Mouse (Mus musculus) intestine, embryonic 15.5 days (tissue): ENCODE measurements at regions not wholly inside any gene's neighbourhood (a gene's known extent, or its start where the extent isn't known, plus 50 kb on each side); places are given as distances from the start of the nearest gene placed in this dataset.

Source experiments
- ATAC-seq: fragments of 200-750 bp; cut with Nextera tagmentation; 2 replicates; pipeline ENCODE4 v1.8.0; 2017; ENCODE audit warnings: moderate TSS enrichment, moderate library complexity
- H3K27ac ChIP-seq: fragments of 300-500 bp; sonication (generic); 2 replicates; pipeline ENCODE4 v1.5.1; 2015; ENCODE audit warnings: mild to moderate bottlenecking, inconsistent platforms
- H3K27me3 ChIP-seq: fragments of 300-500 bp; sonication (generic); replicated peaks from 2 replicates; pipeline ENCODE4 v1.6.1; 2015; ENCODE audit warnings: inconsistent platforms
- H3K36me3 ChIP-seq: fragments of 300-500 bp; sonication (generic); 2 replicates; pipeline ENCODE4 v1.6.1; 2015; ENCODE audit warnings: inconsistent platforms
- H3K4me1 ChIP-seq: fragments of 300-500 bp; sonication (generic); replicated peaks from 2 replicates; pipeline ENCODE4 v1.6.1; 2015; ENCODE audit warnings: inconsistent platforms
- H3K4me2 ChIP-seq: fragments of 300-500 bp; sonication (generic); replicated peaks from 2 replicates; pipeline ENCODE4 v1.6.1; 2015; ENCODE audit warnings: mild to moderate bottlenecking, inconsistent platforms
- H3K4me3 ChIP-seq: fragments of 300-500 bp; sonication (generic); replicated peaks from 2 replicates; pipeline ENCODE4 v1.5.1; 2015; ENCODE audit warnings: inconsistent platforms
- H3K9ac ChIP-seq: fragments of 300-500 bp; sonication (generic); 2 replicates; pipeline ENCODE4 v1.6.1; 2015; ENCODE audit warnings: inconsistent platforms
- H3K9me3 ChIP-seq: fragments of 300-500 bp; sonication (generic); 2 replicates; pipeline ENCODE4 v1.6.1; 2016; ENCODE audit warnings: inconsistent platforms
- WGBS: fragments of 180-500 bp; shearing (Covaris S2); methylation state at CpG from one replicate; pipeline ENCODE4 v1.1.7; 2015; 5-methylcytosine and 5-hydroxymethylcytosine counted together

DNA sequence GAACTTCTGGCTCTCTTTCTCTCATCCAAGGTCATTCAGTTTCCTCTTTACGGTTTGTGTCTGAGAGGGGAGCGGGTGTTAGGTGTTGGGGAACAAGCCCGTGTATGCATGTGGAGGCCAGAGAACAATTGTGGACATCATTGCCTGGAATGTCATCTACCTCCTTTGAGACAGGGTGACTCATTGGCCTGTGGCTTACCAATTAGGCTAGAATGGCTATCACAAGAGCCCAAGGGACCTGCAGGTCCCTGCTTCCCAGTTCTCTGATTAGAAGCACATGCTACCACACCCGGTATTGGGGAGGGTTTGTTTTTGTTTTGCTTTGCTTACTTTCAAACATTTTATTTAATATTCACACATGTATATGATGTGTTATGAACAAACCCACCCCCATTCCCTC is 216.0 kb downstream of the Lmo4 start:
- Histone ChIP-seq H3K4me3 (no peak overlapping the region), H3K27ac (no peak overlapping the region), H3K4me1 (no peaks in the 10 kb centered on the region), H3K4me2 (no peak overlapping the region), H3K9me3 (no peaks in the 10 kb centered on the region), H3K36me3 (no peaks in the 10 kb centered on the region), H3K9ac (no peak overlapping the region), H3K27me3 (no peaks in the 10 kb centered on the region)
- no peak for ATAC-seq
- 93% methylated on average over 4 of the region's 4 CpGs for WGBS

DNA sequence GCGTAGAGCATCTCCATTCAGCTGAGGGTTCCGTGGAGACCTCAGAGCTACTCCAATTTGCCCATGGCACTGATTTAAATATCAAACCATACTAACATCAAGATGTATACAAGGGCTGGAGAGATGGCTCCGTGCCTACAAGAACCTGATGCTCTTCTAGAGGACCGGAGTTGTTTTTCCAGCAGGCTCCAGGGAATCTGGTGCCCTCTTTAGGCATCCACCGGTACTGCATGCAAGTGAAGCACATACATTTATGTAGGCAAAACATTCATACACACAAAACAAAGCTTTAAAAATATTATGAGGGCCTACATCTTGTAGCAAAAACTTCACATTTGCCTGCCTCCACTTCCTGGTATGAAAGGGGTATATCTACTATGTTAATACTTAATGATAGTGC is 217.0 kb downstream of the Lmo4 start:
- 90% methylated on average over 5 of the region's 5 CpGs for WGBS
- Histone ChIP-seq H3K4me2 (no peak overlapping the region), H3K27me3 (no peaks in the 10 kb centered on the region), H3K27ac (no peak overlapping the region), H3K4me3 (no peak overlapping the region), H3K9ac (no peak overlapping the region), H3K4me1 (no peaks in the 10 kb centered on the region), H3K36me3 (no peaks in the 10 kb centered on the region), H3K9me3 (no peaks in the 10 kb centered on the region)
- ATAC-seq = no peak

DNA sequence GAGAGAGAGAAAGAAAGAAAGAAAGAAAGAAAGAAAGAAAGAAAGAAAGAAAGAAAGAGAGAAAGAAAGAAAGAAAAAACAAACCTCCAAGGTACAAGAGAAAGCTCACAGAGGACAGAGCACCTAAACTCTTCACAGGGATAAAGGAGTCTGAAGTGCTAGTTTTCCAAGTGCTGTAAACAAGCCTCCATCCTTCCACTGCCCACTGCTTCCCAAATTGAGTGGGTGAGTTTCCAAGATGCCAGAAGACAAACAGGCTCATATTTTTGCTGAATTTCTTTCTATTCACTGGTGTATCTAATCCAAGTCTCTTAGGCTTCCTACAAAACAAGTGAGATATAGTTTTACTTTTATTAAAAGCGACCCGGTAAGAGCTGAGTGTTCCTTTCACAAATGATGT is 218.2 kb downstream of the Lmo4 start:
- Histone ChIP-seq H3K27ac (no peak overlapping the region), H3K27me3 (no peaks in the 10 kb centered on the region), H3K9me3 (no peaks in the 10 kb centered on the region), H3K4me1 (no peaks in the 10 kb centered on the region), H3K9ac (no peak overlapping the region), H3K4me3 (no peak overlapping the region), H3K4me2 (no peak overlapping the region), H3K36me3 (no peaks in the 10 kb centered on the region)
- 99% methylated on average over 2 of the region's 2 CpGs for WGBS
- no peak for ATAC-seq

DNA sequence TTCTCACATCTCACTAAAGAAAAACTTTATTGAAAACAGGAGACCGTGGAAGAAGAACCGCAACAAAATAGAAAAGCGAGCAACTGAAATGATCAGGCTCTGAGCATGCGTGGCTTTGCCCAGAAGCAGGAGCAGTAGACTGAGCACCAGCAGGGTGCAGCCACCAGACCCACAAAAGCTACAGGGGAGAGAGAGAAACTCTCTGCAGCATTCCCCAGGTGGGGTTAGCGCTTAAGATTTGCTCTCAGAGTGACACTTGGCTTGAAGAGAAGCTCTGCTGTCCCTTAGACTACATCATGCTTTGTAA is 218.9 kb downstream of the Lmo4 start:
- Histone ChIP-seq H3K9me3 (no peaks in the 10 kb centered on the region), H3K9ac (no peak overlapping the region), H3K27ac (no peak overlapping the region), H3K4me1 (no peaks in the 10 kb centered on the region), H3K4me2 (no peak overlapping the region), H3K36me3 (no peaks in the 10 kb centered on the region), H3K27me3 (no peaks in the 10 kb centered on the region), H3K4me3 (no peak overlapping the region)
- WGBS = 87% methylated on average over 5 of the region's 5 CpGs
- no peak for ATAC-seq

DNA sequence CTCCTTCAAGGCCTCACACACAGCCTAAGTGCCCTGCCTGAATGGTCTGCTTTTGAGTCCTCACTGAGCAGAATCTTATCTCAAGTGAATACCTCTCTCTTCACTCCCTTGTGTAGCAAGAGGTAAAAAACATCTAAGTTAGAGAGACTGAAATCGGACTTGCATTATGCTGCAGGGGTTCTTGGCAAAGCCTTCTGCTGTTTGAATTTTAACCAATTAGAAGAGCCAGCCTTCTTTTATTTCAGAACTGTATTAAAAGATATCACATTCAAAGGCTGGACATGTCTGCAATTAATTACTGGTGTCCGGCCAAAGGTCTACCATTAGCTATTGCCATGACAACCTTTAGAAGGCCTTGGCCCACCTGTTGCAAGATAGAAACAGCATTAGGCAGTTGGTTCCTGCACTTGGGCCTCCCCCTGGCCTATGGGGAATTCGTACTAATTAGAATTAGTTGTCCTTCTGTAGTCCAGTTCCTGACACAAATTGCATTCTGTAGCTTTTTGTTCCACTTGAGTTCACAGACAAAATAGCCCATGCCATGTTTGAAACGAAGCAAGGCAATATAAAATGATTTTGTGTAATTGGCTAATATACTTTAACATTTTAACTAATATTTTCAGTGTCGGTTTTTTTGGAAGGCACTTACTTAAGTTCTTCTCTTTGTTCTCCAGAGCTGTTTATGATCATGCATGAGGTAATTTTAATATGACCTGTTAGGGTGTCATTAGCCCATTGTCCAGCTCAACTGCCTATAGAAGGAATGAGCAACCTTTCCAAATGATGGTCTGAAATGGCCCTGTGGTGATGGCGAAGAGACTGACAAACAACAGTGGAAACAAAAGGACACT is 219.4 kb downstream of the Lmo4 start:
- Histone ChIP-seq H3K4me1 (no peaks in the 10 kb centered on the region), H3K4me2 (no peak overlapping the region), H3K27me3 (no peaks in the 10 kb centered on the region), H3K36me3 (no peaks in the 10 kb centered on the region), H3K9me3 (no peaks in the 10 kb centered on the region), H3K4me3 (no peak overlapping the region), H3K9ac (no peak overlapping the region), H3K27ac (no peak overlapping the region)
- WGBS = 83% methylated on average over 6 of the region's 6 CpGs
- ATAC-seq = no peak

DNA sequence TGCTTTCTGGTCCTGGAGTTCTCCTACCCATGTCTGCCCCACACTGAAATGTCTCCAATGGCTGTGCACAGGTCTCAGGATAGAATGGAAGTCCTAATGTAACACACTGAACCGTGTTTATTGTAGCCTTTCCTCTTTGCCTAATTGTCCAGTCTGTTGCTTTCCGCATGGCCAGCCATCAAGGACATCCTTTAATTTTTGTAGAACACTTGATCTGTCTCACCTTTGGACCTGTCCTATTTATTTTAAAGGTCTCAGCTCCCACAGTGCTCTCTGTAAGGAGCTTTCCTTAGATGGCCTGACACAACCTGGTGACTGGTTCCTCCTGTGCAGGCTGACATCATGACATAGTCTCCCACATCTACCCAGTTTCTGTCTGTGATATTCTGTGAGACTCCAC is 226.3 kb downstream of the Lmo4 start:
- Histone ChIP-seq H3K4me2 (no peak overlapping the region), H3K36me3 (no peaks in the 10 kb centered on the region), H3K27ac (no peak overlapping the region), H3K4me1 (no peaks in the 10 kb centered on the region), H3K27me3 (no peaks in the 10 kb centered on the region), H3K9ac (no peak overlapping the region), H3K9me3 (no peaks in the 10 kb centered on the region), H3K4me3 (no peak overlapping the region)
- 88% methylated on average over 2 of the region's 2 CpGs for WGBS
- no peak for ATAC-seq

DNA sequence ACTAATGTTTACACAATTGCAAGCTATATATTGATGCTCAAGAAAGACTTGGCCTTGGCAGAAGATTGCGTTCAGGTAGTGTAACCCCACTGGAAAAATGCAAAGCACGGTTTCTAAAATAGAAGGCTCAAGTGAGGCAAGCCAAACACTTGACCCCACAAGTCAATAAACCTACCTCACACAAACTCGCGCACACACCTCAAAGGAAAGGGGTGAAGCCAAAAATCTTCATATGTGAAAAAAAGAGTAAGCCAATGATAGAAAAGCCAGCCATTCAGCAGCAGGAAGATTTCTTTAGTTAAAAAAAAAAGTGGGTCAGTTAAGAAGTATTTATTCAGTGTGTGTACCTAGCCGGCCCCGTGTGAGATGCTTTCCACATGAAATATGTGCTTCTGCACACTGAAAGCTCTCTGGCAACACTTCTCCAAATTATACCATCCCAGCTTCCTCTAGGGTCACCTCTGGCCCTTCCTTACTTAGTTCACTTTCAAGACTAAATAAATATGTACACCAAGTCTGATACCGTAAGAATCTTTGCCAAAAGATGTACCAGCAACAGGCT is 227.1 kb downstream of the Lmo4 start:
- WGBS = 67% methylated on average over 7 of the region's 7 CpGs
- H3K36me3 ChIP-seq = no peaks in the 10 kb centered on the region
- ATAC-seq = no peak

DNA sequence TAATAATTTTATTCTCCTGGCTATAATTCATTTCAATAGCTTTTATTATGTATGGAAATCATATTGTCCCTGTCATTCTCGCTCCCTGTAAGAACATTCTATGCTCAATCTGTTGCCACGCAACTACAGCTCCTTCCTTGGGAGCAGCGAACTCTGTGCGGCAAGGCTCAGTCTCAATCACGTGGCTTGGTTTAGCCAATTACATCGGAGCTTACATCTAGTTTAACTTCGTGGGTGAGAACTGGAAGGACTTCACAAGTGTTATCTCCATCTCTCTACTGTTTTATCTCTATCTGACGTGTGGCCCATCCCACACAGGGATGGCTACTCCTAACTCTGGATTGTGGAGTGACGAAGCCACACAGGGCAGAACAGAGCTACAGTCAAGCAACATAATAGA is 231.4 kb downstream of the Lmo4 start:
- Histone ChIP-seq H3K27me3 (no peaks in the 10 kb centered on the region), H3K9ac (no peak overlapping the region), H3K27ac (no peak overlapping the region), H3K36me3 (no peaks in the 10 kb centered on the region), H3K4me1 (no peaks in the 10 kb centered on the region), H3K4me3 (no peak overlapping the region), H3K4me2 (no peak overlapping the region), H3K9me3 (no peaks in the 10 kb centered on the region)
- ATAC-seq = no peak
- 78% methylated on average over 9 of the region's 9 CpGs for WGBS

More for the DNA sequence above, 227.1 kb downstream of the Lmo4 start:
- no peak overlapping the region for H3K9ac ChIP-seq
- no peak overlapping the region for H3K4me2 ChIP-seq
- no peaks in the 10 kb centered on the region for H3K4me1 ChIP-seq
- H3K4me3 ChIP-seq = no peak overlapping the region
- no peak overlapping the region for H3K27ac ChIP-seq
- no peaks in the 10 kb centered on the region for H3K9me3 ChIP-seq
- no peaks in the 10 kb centered on the region for H3K27me3 ChIP-seq

DNA sequence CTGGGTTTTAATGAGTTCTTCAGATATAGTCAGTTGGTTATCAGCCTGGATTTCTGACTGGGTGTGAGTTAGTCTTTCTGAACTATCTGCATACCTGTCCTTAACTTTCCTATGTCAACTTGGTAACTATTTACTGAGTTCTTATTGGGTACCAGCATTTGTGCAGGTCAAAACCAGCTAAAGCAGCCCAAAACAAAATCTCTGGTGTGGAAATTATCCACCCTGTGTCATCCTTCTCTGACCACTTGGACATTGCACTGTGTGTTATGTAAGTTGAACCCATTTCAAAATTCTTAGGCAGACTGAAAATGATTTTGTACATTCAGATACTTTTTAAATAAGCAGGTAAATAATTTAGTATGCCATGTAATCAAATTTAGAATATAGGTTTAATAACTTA is 232.7 kb downstream of the Lmo4 start:
- Histone ChIP-seq H3K27ac (no peak overlapping the region), H3K36me3 (no peaks in the 10 kb centered on the region), H3K4me2 (no peak overlapping the region), H3K4me1 (no peaks in the 10 kb centered on the region), H3K27me3 (no peaks in the 10 kb centered on the region), H3K9me3 (no peaks in the 10 kb centered on the region), H3K4me3 (no peak overlapping the region), H3K9ac (no peak overlapping the region)
- ATAC-seq = no peak

DNA sequence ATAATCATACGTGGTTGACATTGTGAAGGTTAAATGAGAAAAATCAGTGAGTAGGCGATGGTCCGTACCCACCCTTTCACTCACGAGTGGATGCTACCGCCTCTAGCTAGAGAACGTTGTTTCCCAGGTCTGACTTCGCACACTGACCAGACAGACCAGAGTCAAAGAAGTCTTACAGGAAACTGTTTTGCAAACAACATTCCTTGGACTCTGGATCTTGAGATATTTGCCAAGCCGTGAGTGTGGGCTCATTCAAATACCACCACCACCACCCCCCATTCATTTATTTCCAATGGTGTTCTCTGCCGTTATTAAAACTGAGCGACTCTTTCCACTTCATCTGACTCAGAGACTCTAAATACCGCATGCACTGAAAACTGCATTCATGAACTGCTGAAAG is 234.2 kb downstream of the Lmo4 start:
- Histone ChIP-seq H3K4me2 (no peak overlapping the region), H3K27me3 (no peaks in the 10 kb centered on the region), H3K27ac (no peak overlapping the region), H3K9ac (no peak overlapping the region), H3K36me3 (no peaks in the 10 kb centered on the region), H3K4me1 (no peaks in the 10 kb centered on the region), H3K9me3 (no peaks in the 10 kb centered on the region), H3K4me3 (no peak overlapping the region)
- WGBS = 69% methylated on average over 11 of the region's 11 CpGs
- ATAC-seq = no peak

DNA sequence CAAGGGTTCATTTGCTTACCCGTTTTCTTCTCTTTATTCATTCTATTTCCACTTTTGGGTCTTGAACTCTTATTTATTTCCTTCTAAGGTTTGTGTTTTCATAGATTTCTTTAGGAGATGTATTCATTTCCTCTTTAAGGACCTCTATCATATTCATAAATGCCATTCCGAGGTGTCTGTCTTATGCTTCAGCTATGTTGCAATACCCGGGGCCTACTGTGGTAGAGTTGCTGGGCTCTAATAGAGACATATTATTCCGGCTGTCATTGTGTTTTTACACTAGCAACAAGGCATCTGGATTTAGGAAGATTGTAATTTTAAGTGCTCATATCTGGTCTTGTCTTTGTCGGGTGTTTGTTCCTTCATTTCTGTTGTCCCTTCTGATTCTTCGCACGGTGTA is 249.5 kb downstream of the Lmo4 start:
- 92% methylated on average over 7 of the region's 7 CpGs for WGBS
- Histone ChIP-seq H3K36me3 (no peaks in the 10 kb centered on the region), H3K9ac (no peak overlapping the region), H3K27me3 (no peaks in the 10 kb centered on the region), H3K4me1 (no peaks in the 10 kb centered on the region), H3K9me3 (no peaks in the 10 kb centered on the region), H3K27ac (no peak overlapping the region), H3K4me3 (no peak overlapping the region), H3K4me2 (no peak overlapping the region)
- no peak for ATAC-seq

DNA sequence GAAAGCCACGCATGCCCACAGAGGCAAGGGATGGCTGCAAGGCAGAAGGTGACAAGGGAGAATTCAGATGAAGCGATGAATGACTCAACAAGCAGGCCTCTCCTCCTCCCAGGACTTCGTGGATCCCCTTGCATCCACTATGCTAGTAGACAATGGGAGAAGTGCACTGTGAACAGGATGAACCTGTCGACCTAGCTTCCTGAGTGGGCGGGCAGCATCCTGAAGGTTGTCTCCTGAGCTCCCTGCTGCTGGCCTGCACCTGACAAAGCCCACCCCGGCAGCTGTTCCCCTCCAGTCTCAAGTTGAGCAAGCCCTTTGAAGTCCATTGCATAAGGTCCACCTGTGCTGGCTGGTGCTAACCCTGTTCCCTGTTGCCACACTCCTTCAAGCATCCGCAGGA is 250.2 kb downstream of the Lmo4 start:
- no peak for ATAC-seq
- H3K4me2 ChIP-seq = no peak overlapping the region

DNA sequence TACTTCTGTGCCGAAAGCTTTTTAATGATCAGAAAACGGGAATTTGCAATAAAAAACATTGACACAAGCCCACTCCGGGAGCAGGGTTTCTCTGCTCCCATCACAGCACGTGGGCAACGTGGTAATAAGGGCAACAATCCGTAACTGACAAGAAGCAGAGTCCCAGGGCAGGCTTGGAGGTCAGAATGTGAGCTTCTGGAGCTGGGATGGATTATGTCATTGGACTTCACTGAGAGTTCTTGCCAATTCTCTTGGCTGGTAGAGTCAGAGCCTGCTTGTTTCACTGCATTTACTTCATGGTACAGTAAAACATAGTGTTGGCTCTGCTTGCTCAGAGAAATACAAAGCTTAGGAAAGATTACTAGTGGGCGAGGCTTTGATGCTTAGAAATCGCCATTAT is 252.7 kb downstream of the Lmo4 start:
- 0 out of 2 replicates have a peak, but pooled peaks cover 8% of the 10 kb centered on the region for H3K4me1 ChIP-seq
- H3K9ac ChIP-seq = no peak overlapping the region
- H3K4me3 ChIP-seq = no peak overlapping the region
- H3K9me3 ChIP-seq = no peaks in the 10 kb centered on the region
- H3K27me3 ChIP-seq = no peaks in the 10 kb centered on the region
- no peak overlapping the region for H3K27ac ChIP-seq
- 45% methylated on average over 8 of the region's 8 CpGs for WGBS
- H3K36me3 ChIP-seq = no peaks in the 10 kb centered on the region
- H3K4me2 ChIP-seq = no peak overlapping the region
- no peak for ATAC-seq

More for the DNA sequence above, 250.2 kb downstream of the Lmo4 start:
- Histone ChIP-seq H3K4me1 (no peaks in the 10 kb centered on the region), H3K27me3 (no peaks in the 10 kb centered on the region), H3K4me3 (no peak overlapping the region), H3K36me3 (no peaks in the 10 kb centered on the region), H3K27ac (no peak overlapping the region), H3K9me3 (no peaks in the 10 kb centered on the region), H3K9ac (no peak overlapping the region)
- 82% methylated on average over 7 of the region's 7 CpGs for WGBS
